8 mouse cellular contexts compared by ENCODE assay signal in the genomic region with DNA sequence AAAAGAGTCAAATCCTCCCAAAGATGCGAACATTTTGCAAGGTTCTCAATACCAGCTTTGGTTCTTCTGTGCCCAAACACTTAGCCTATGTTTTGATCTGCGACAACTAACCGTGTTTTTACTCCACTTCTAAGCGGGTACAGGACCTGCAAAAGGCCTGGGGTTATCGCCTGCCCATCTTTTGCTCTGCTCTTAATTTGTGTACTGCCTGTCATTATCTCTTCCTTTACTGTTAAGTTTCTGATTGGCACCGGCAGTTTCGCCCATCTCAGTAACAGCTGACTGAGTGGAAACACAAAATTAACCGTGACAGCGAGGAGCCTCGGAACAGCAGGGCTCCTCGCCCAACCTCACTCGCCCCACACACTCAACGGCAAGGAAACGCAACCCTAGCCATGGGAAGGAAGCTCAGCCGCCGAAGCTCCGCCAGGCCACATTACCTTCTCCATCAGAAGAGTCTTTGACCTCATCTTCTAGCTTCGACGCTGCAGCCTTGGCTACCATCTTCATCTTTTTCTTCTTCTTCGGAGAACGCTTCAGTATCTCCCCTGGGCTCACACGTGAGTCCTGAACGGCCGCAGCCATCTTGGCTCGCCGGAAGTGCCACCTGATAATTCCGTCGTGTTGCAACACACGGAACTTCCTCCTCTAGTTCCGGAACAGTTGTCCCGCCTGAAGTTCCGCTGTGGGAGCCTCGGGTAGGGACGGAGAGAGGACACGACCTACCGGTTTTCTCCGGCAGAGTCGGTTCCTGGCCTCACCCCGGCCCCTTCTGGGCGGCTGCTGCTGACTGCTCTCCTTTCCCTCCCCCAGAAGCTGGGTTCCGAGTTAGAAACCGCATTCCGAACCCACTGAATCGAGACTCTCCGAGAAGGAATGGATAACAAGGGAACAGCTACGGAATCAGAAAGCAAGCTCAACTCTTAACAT. TPM values are rescaled to one million over a fixed set of nuclear protein-coding genes. Genes with fewer than 3 reads are reported as not detected.
A peak's percentile ranks its signal among the peaks of the same experiment; 100 is the strongest.
DNase-seq lines count a peak whose midpoint lies in the region; ATAC-seq and TF ChIP-seq lines count a peak whose summit lies in the region.

Gene Rrp15 (minus strand): TSS at position 635 of the 930 bp plus-strand sequence.

- peak within 1 kb of the TSS; percentile 88 for H3K9ac ChIP-seq in kidney, embryonic 14.5 days (ENCODE audit: low read depth, low read length)
- peak within 1 kb of the TSS; percentile 76 for H3K9ac ChIP-seq in limb, embryonic 15.5 days

- WGBS in kidney, embryonic 14.5 days = under 1% methylated on average over 46 of the region's 46 CpGs
- WGBS in limb, embryonic 15.5 days = under 1% methylated on average over 46 of the region's 46 CpGs

- no peaks in the 10 kb centered on the region for H3K9me3 ChIP-seq in kidney, embryonic 14.5 days (ENCODE audit: control insufficient read depth, low read length)
- no peaks in the 10 kb centered on the region for H3K9me3 ChIP-seq in limb, embryonic 15.5 days

- no peaks in the 10 kb centered on the region for H3K27me3 ChIP-seq in kidney, embryonic 14.5 days (ENCODE audit: control insufficient read depth, insufficient read depth, low read length)
- no peaks in the 10 kb centered on the region for H3K27me3 ChIP-seq in limb, embryonic 15.5 days

- peak; percentile 96 for ATAC-seq in kidney, embryonic 14.5 days (ENCODE audit: low FRiP score, low TSS enrichment)
- ATAC-seq in limb, embryonic 15.5 days (ENCODE audit: insufficient number of reproducible peaks, low FRiP score, low TSS enrichment, low read depth) = peak; percentile 87

- TF ChIP-seq CTCF in bone marrow macrophage, adult 2 months (IDR thresholded peaks at IDR 0.05; ENCODE audit: low read depth, low read length) = no peak
- no peak for TF ChIP-seq CTCF in embryonic fibroblast, embryonic 13.5 days (IDR thresholded peaks at IDR 0.05; ENCODE audit: borderline replicate concordance, insufficient read depth, low read length)

- H3K4me1 ChIP-seq in bone marrow macrophage, adult 2 months (ENCODE audit: control insufficient read depth, insufficient read depth, low read length) = peaks cover 7% of the 10 kb centered on the region
- H3K4me1 ChIP-seq in embryonic fibroblast, embryonic 13.5 days (ENCODE audit: control insufficient read depth, insufficient read depth, low read length) = peaks cover 5% of the 10 kb centered on the region
- peaks cover 13% of the 10 kb centered on the region; the same call in 1 of the 2 replicates for H3K4me1 ChIP-seq in kidney, embryonic 14.5 days (ENCODE audit: control insufficient read depth, insufficient read depth, low read length)
- peaks cover 16% of the 10 kb centered on the region for H3K4me1 ChIP-seq in limb, embryonic 15.5 days

- H3K4me3 ChIP-seq in bone marrow macrophage, adult 2 months (ENCODE audit: insufficient read depth, low read length) = peak within 1 kb of the TSS; percentile 97
- H3K4me3 ChIP-seq in embryonic fibroblast, embryonic 13.5 days (ENCODE audit: insufficient read depth, low read length) = peak within 1 kb of the TSS; percentile 82
- peak within 1 kb of the TSS; percentile 81 for H3K4me3 ChIP-seq in kidney, embryonic 14.5 days (ENCODE audit: low read length)
- peak within 1 kb of the TSS; percentile 70 for H3K4me3 ChIP-seq in limb, embryonic 15.5 days

- TF ChIP-seq POLR2A in bone marrow macrophage, adult 2 months (IDR thresholded peaks at IDR 0.05; ENCODE audit: borderline replicate concordance, low read depth, low read length) = no peak
- TF ChIP-seq POLR2A in embryonic fibroblast, embryonic 13.5 days (IDR thresholded peaks at IDR 0.05; ENCODE audit: low read depth, low read length) = peak; percentile 89

- DNase-seq in A20 (ENCODE audit: low read depth, low spot score) = peak; percentile 95
- peak; percentile 67 to 78 for DNase-seq in heart, adult 9 months (ENCODE audit: low spot score in 2 of 2)
- DNase-seq in monocyte, adult 2 months (ENCODE audit: low read depth in 1 of 2, low spot score in 2 of 2) = peak; percentile 55 to 79
- peak; percentile 71 to 73 for DNase-seq in spleen, postnatal 36 days (ENCODE audit: low spot score in 2 of 2)

- peak within 1 kb of the TSS; percentile 77 for H3K4me2 ChIP-seq in kidney, embryonic 14.5 days (replicated peaks; ENCODE audit: low read depth, low read length)
- H3K4me2 ChIP-seq in limb, embryonic 15.5 days = peak within 1 kb of the TSS; percentile 77

- H3K27ac ChIP-seq in bone marrow macrophage, adult 2 months (ENCODE audit: insufficient read depth, low read depth, low read length) = peak within 1 kb of the TSS; percentile 45
- H3K27ac ChIP-seq in embryonic fibroblast, embryonic 13.5 days (ENCODE audit: insufficient read depth, low read length) = no peak within 1 kb of the TSS
- H3K27ac ChIP-seq in kidney, embryonic 14.5 days (ENCODE audit: low read depth, low read length) = peak within 1 kb of the TSS; percentile 74; the same call in 1 of the 2 replicates
- peak within 1 kb of the TSS; percentile 88 for H3K27ac ChIP-seq in limb, embryonic 15.5 days

- no peaks in the 10 kb centered on the region for H3K36me3 ChIP-seq in kidney, embryonic 14.5 days (ENCODE audit: control insufficient read depth, insufficient read depth, low read length)
- H3K36me3 ChIP-seq in limb, embryonic 15.5 days = no peaks in the 10 kb centered on the region

RNA-seq across cellular contexts. Expression of gene Rrp15, which starts in this region (rescaled TPM):
- polyA plus RNA-seq in bone marrow macrophage, adult 2 months (2012; ENCODE audit: insufficient read depth, insufficient read length, missing spikeins) = 5.7 and 7.3 TPM in 2 replicates
- 27.8 and 31.3 TPM in 2 replicates for polyA plus RNA-seq in embryonic fibroblast, embryonic 13.5 days (2011; ENCODE audit: insufficient read length, low read depth, missing spikeins)
- 86.7 and 116 TPM in 2 replicates for polyA plus RNA-seq in kidney, embryonic 14.5 days (2014; fragmentation: Nextera tagmentation; extraction: Ambion mirVana)
- polyA plus RNA-seq in limb, embryonic 15.5 days (2015; fragmentation: Nextera tagmentation; extraction: Ambion mirVana) = 61.3 and 64.6 TPM in 2 replicates
